Mouse (Mus musculus) heart, postnatal 0 days (tissue): ENCODE measurements around the gene Cntnap5c. TPM values are rescaled to one million over a fixed set of nuclear protein-coding genes. Genes with fewer than 3 reads are reported as not detected.

ENCODE experiments used
- ATAC-seq: fragments of 200-750 bp; cut with Nextera tagmentation; 2 replicates; pipeline ENCODE4 v1.8.0; 2017; ENCODE audit warnings: low read depth, moderate number of reproducible peaks, moderate library complexity; ENCODE audit not compliant: insufficient read depth
- DNase-seq: peaks from one replicate; pipeline ENCODE4 v3.0.0-alpha.2; 2016; ENCODE audit warnings: low spot score
- H3K27ac ChIP-seq: fragments of 300-500 bp; sonication (generic); 2 replicates; pipeline ENCODE4 v1.5.1; 2014; ENCODE audit warnings: low read depth, mild to moderate bottlenecking
- H3K27me3 ChIP-seq: fragments of 300-500 bp; sonication (generic); 2 replicates; pipeline ENCODE4 v1.6.1; 2014; ENCODE audit warnings: low read length, mixed read lengths; ENCODE audit not compliant: control insufficient read depth, insufficient read depth
- H3K36me3 ChIP-seq: fragments of 300-500 bp; sonication (generic); replicated peaks from 2 replicates; pipeline ENCODE4 v1.6.1; 2014; ENCODE audit warnings: low read length, mixed read lengths; ENCODE audit not compliant: control insufficient read depth, insufficient read depth
- H3K4me1 ChIP-seq: fragments of 300-500 bp; sonication (generic); 2 replicates; pipeline ENCODE4 v1.6.1; 2014; ENCODE audit warnings: antibody characterized with exemption; ENCODE audit not compliant: control insufficient read depth, insufficient read depth
- H3K4me2 ChIP-seq: fragments of 300-500 bp; sonication (generic); 2 replicates; pipeline ENCODE4 v1.6.1; 2014; ENCODE audit warnings: low read depth, mild to moderate bottlenecking, low read length, moderate library complexity
- H3K4me3 ChIP-seq: fragments of 300-500 bp; sonication (generic); 2 replicates; pipeline ENCODE4 v1.5.1; 2014; ENCODE audit warnings: low read depth, low read length
- H3K9ac ChIP-seq: fragments of 300-500 bp; sonication (generic); replicated peaks from 2 replicates; pipeline ENCODE4 v1.6.1; 2014; ENCODE audit warnings: low read depth, low read length, mixed read lengths
- H3K9me3 ChIP-seq: fragments of 300-500 bp; sonication (generic); replicated peaks from 2 replicates; pipeline ENCODE4 v1.6.1; 2016; ENCODE audit warnings: low read length; ENCODE audit not compliant: control insufficient read depth
- CTCF ChIP-seq: IDR thresholded peaks from 2 replicates; pipeline ENCODE4 v1.5.1; 2016; ENCODE audit warnings: antibody characterized with exemption, control low read depth, low read depth
- EP300 ChIP-seq: IDR thresholded peaks from 2 replicates; pipeline ENCODE4 v1.6.1; 2016; ENCODE audit warnings: antibody characterized with exemption, low read depth
- WGBS: fragments of 180-500 bp; shearing (Covaris S2); extraction: QIAGEN DNeasy Blood & Tissue Kit; methylation state at CpG from one replicate; pipeline ENCODE4 v1.1.7; 2014; 5-methylcytosine and 5-hydroxymethylcytosine counted together
- polyA plus RNA-seq: library from polyadenylated mRNA; unstranded; fragments of >200 nt; fragmentation: Nextera tagmentation; extraction: Ambion mirVana; gene quantifications from 2 replicates; pipeline ENCODE4 v1.2.1, GENCODE M21; 2015
- total RNA-seq: library from RNA; depleted of rRNA; stranded (reverse); fragments of >200 nt; gene quantifications from 2 replicates; pipeline ENCODE4 v1.2.3, GENCODE M21; 2014; ENCODE audit warnings: low replicate concordance

Cntnap5c gene
- total and polyA plus RNA-seq, 2 experiments from 2014 or later: not detected

GRCm38 (mm10) chr17:57984230-57984629 lies 214.9 kb downstream of the Cntnap5c start:
- ATAC-seq: no peak
- H3K9me3 ChIP-seq: no peaks in the 10 kb centered on the region
- 66% methylated on average over 3 of the region's 3 CpGs for WGBS

GRCm38 (mm10) chr17:57988420-57988819 lies 219.1 kb downstream of the Cntnap5c start:
- Histone ChIP-seq H3K9me3 (no peaks in the 10 kb centered on the region), H3K4me1 (no peaks in the 10 kb centered on the region), H3K27me3 (no peaks in the 10 kb centered on the region), H3K4me3 (no peak overlapping the region), H3K36me3 (no peaks in the 10 kb centered on the region), H3K27ac (no peak overlapping the region), H3K9ac (no peak overlapping the region), H3K4me2 (no peak overlapping the region)
- WGBS: 45% methylated on average over 2 of the region's 2 CpGs
- DNase-seq (no peak), ATAC-seq (no peak)
- TF ChIP-seq EP300 (no peak), CTCF (peak; percentile 5; the same call in 1 of the 2 replicates)

More at GRCm38 (mm10) chr17:57984230-57984629, 214.9 kb downstream of the Cntnap5c start:
- no peak overlapping the region for H3K9ac ChIP-seq
- H3K27ac ChIP-seq: no peak overlapping the region
- TF ChIP-seq EP300 (no peak), CTCF (no peak)
- H3K4me3 ChIP-seq: no peak overlapping the region
- no peaks in the 10 kb centered on the region for H3K27me3 ChIP-seq
- no peak overlapping the region for H3K4me2 ChIP-seq
- no peaks in the 10 kb centered on the region for H3K4me1 ChIP-seq
- DNase-seq: no peak
- H3K36me3 ChIP-seq: no peaks in the 10 kb centered on the region

- DNase-seq (no peak), ATAC-seq (no peak)
- Histone ChIP-seq H3K27me3 (no peaks in the 10 kb centered on the region), H3K4me1 (no peaks in the 10 kb centered on the region), H3K9me3 (no peaks in the 10 kb centered on the region), H3K27ac (no peak overlapping the region), H3K36me3 (no peaks in the 10 kb centered on the region), H3K4me3 (no peak overlapping the region), H3K4me2 (no peak overlapping the region), H3K9ac (no peak overlapping the region)
- 52% methylated on average over 1 of the region's 1 CpGs for WGBS
- TF ChIP-seq EP300 (no peak), CTCF (no peak)
Observed at GRCm38 (mm10) chr17:57996461-57996860, 227.1 kb downstream of the Cntnap5c start.

GRCm38 (mm10) chr17:57999080-57999479 lies 229.7 kb downstream of the Cntnap5c start:
- WGBS: 60% methylated on average over 2 of the region's 2 CpGs
- H3K4me3 ChIP-seq: no peak overlapping the region
- DNase-seq (no peak), ATAC-seq (no peak)
- no peaks in the 10 kb centered on the region for H3K9me3 ChIP-seq
- no peak overlapping the region for H3K27ac ChIP-seq
- no peaks in the 10 kb centered on the region for H3K36me3 ChIP-seq
- no peaks in the 10 kb centered on the region for H3K27me3 ChIP-seq
- no peak overlapping the region for H3K4me2 ChIP-seq
- no peaks in the 10 kb centered on the region for H3K4me1 ChIP-seq
- no peak overlapping the region for H3K9ac ChIP-seq
- TF ChIP-seq EP300 (no peak), CTCF (no peak)

- 72% methylated on average over 5 of the region's 5 CpGs for WGBS
- H3K27ac ChIP-seq: no peak overlapping the region
- H3K4me3 ChIP-seq: no peak overlapping the region
- DNase-seq (no peak), ATAC-seq (no peak)
- no peaks in the 10 kb centered on the region for H3K9me3 ChIP-seq
- H3K4me1 ChIP-seq: no peaks in the 10 kb centered on the region
- no peak overlapping the region for H3K9ac ChIP-seq
- no peaks in the 10 kb centered on the region for H3K36me3 ChIP-seq
- TF ChIP-seq CTCF (no peak), EP300 (no peak)
- no peak overlapping the region for H3K4me2 ChIP-seq
- no peaks in the 10 kb centered on the region for H3K27me3 ChIP-seq
Observed at GRCm38 (mm10) chr17:58002845-58003244, 233.5 kb downstream of the Cntnap5c start.

GRCm38 (mm10) chr17:58003322-58003721 lies 234.0 kb downstream of the Cntnap5c start:
- Histone ChIP-seq H3K27me3 (no peaks in the 10 kb centered on the region), H3K4me1 (no peaks in the 10 kb centered on the region), H3K9ac (no peak overlapping the region), H3K27ac (no peak overlapping the region), H3K9me3 (no peaks in the 10 kb centered on the region), H3K4me3 (no peak overlapping the region), H3K4me2 (no peak overlapping the region), H3K36me3 (no peaks in the 10 kb centered on the region)
- no peak for TF ChIP-seq EP300
- TF ChIP-seq CTCF: no peak
- DNase-seq: no peak
- 73% methylated on average over 1 of the region's 1 CpGs for WGBS
- ATAC-seq: no peak
